Mouse (Mus musculus): ENCODE measurements at regions not wholly inside any gene's neighbourhood (a gene's known extent, or its start where the extent isn't known, plus 50 kb on each side); places are given as distances from the start of the nearest gene placed in this dataset.
A peak's percentile ranks its signal among the peaks of the same experiment; 100 is the strongest.

DNA sequence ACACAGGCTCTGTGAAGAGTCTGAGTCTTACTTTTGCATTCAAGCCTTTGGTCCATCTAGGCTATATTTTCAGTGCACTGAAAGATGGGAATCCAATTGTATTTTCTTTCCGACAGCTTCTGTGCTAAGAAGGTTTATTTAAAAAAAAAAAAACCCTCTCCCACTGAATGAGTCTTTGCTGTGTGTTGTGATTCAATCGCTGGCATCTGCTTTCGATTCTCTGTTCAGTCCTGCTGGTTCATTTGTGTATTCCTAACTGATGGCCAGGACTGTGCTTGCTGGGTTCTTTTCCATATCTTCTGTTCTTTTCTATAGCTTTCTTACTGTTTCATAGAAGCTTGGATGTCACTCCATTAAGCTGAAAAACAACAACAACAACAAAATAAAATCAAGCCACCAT, 132.9 kb downstream of the Tex36 start:
- no peak for DNase-seq

GRCm38 (mm10) chr7:133468346-133468745, 133.6 kb downstream of the Tex36 start:
- no peak for DNase-seq

DNA sequence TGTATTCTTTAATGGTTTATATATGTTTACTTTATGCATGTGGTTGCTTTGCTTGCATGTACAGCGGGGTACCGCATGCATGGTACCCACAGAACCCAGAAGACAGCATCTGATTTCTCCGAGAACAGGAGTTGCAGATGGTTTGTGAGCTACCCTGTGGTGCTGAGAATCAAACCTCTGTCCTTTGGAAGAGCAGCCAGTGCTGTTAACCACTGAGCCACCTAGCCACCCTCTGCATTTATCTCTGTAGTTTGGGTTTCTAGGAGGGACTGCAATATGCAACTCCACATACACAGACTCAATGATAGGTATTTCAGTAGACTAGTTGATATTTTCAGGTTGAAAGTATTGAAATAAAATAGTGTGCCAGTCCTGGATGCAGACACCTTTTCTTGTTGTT, 134.4 kb downstream of the Tex36 start:
- DNase-seq, result no peak

DNA sequence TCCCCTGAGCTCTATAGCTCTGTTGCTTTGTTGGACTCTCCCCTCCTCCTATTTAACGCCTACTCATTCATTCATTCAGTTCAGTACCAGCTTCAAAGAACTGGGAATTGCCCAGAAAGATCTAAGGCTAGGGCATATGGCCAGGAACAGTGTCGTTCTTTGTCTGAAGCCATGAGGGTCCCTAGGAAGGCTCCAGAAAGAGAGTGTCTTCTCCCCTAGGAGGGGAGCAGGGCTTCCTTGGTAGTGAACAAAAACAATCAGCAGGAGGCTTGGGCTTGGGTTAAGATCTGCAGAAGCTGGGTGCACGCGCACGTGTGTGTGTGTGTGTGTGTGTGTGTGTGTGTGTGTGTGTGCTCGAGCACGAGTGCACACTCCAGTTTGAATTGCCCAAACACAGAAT, 142.7 kb downstream of the Tex36 start:
- DNase-seq, result no peak

DNA sequence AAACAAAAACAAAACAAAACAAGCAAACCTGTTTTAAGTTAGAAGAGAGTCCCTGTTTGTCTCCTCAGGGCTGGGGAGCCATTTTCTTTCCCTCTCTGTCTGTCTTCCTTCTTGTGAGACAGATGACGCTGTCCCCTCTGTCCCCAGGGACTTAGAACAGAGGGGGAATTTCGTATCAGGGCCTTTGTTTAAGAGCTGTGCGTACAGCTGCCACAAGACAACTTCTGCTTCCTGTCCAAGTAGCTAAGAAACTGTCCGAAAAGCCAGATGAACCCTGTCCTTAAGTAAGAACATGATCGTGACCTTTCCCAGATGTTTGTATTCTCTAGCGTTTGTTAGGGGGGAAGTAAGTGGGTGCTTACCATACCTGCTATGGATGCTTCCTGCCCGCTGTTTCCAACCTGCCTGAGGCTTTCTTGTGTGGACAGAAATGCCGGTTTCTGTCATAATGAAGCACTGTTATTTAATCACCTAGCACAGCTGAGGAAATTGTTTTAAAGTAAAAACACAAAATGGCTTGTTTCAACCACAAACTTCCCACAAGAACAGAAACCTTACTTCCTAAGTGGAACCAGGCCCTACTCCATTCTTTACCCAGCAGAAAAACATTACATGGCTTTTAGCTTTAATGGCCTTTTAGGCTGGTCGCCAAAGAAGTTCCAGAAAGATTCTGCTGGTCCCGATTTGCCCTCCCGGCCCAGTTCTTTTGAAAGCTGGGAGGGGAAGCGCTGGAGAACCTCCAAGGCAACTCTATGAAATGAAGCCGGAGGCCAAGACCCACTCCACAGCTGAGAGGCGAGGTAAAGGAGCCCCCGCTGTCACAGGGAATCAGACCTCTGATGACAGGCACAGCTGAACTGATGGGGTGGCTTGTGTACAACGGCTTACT, 144.3 kb downstream of the Tex36 start:
- no peak for DNase-seq

- no peak for DNase-seq
Observed at GRCm38 (mm10) chr7:133450246-133450645, 151.7 kb downstream of the Tex36 start.

DNA sequence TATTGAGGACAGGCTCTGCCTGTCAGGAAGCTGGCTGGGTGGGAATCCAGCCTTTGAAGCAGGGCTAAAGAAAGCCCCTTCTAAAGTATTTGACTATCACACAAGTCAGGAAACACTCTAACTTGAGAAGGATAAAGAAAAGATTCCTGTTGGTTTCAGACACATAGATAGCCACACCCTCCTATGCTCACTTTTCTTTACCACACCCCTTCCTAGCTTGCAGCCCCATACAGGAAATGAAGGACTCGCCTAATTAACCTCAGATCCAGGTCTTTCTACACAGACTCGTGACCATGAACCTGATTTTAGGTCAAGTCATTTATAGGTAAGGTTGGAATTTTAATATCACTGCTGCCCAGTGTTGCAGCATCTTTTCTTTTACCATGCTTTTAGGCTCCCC, 154.9 kb downstream of the Tex36 start:
- DNase-seq, result no peak

DNA sequence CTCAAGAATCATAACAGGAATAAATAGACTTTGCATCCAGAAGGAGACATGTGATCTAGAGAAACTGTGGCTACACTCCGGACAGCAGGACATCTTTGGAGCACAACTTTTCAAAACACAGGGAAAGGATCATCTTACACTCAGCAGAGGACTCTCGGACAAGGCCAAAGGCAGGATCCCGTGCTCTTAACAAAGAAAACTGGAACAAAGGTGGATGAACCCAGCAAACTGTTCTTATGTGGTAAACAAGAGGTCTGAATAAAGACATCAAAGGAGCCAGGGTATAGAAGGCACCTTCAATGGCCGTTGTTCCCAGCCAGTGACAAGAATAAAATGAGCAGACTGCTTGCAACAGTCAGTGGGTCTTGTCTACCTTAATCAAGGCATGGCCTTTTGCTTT, 160.3 kb downstream of the Tex36 start:
- no peak for DNase-seq

GRCm38 (mm10) chr7:133441169-133441568, 160.8 kb downstream of the Tex36 start:
- no peak for DNase-seq

DNA sequence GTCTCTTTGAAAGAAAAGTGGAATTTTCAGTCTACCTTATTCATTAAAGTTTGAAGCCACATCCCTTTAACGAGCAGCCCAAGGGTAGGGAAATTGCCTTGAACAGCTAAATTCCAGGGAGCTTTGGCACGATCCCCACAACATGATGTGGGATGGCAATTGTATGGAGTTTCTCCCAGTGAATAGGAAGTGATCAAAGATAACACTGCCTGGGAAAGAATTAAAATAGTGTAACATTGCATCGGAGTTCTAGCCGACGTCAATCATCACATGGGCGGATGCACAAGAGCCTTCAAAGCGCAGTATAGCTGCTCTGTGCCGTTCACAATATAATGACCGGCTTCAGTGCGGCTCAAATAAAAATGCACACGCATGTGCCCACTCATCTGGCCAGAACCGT, 161.2 kb downstream of the Tex36 start:
- DNase-seq, result no peak

DNA sequence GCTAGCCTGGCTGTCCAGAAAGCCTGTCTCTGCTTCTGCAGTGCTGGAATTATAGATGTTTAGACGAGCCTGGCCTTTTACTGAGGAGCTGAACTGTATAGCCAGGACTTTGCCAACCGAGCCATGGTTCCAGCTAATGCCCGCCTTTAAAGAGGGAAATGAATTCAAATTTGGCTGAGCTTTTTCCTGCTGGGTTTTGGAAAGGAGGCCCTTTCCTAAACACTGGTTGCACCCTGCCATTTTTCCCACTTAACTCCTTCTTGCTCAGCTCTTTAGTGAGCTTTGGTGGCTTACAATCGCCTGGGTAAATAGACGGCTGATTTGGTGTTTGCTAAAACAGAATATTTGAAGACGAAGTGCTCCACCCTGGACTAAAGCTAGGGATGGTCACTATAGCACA, 161.9 kb downstream of the Tex36 start:
- no peak for DNase-seq

GRCm38 (mm10) chr7:133438631-133439030, 163.3 kb downstream of the Tex36 start:
- peak; percentile 62 for DNase-seq

DNA sequence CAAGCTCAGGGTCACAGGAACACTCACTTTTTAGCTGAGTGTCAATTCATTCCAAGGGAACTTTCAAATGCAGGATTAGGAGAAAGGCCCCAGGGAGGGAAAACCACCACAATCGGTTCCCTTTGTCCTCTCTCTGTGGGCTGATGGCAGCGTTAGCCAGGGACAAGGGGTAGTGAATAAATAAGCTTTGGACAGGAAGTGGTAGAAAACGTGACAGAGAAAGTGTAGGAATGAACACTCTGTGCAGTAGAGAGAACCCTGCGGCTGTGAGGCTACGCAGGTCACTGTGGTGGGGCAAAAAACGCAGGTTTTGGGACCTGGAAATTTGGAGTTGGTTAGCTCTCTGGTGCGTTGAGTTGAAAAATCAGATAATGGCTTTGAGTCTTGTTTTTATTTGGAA, 164.1 kb downstream of the Tex36 start:
- no peak for DNase-seq

GRCm38 (mm10) chr7:133435596-133436357, 166.2 kb downstream of the Tex36 start:
- peak; percentile 24 for DNase-seq

- no peak for DNase-seq
Observed at GRCm38 (mm10) chr7:133434027-133434820, 167.7 kb downstream of the Tex36 start.

- DNase-seq, result no peak
Observed at GRCm38 (mm10) chr7:133432343-133432742, 169.6 kb downstream of the Tex36 start.

DNA sequence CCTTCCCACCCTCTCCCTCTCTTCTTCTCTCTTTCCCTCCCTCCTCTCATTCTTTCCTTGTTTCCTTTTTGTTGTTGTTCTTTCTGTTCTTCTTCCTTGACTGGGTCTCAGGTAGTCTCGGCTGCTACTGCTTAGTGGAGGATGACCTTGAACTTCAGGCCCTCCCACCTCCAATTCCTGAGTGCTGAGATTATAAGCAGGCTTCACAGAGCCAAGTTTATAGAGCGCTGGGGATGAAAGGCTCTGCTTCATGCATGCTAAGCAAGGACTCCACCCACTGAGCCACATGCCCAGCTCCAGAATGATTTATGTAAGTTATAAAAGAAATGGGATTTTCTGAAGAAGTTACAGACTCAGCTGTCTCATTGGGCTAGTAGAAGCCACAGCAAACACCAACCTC, 199.9 kb downstream of the Tex36 start:
- no peak for DNase-seq

GRCm38 (mm10) chr7:133400691-133401090, 201.3 kb downstream of the Tex36 start:
- no peak for DNase-seq

DNA sequence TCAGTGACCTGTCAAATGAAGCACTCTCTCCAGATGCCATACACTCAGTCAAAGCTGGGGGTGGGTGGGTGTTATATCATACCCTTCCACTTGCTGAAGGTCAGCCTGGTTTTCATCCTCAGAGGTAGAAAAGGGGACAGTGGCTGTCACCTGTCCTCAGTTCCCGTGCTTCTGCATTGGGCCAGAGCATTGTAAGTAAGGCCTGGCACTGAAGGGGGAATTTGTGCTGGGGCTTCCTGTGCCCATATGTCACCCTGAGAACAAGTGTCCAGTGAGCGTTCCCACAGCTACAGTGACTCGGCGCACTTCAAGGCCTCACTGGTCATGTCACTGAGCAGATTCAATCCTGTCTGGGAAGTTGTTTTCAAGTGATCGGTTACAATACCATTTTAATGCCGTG, 213.2 kb downstream of the Tex36 start:
- no peak for DNase-seq

GRCm38 (mm10) chr7:133382032-133382712, 219.8 kb downstream of the Tex36 start:
- DNase-seq, result peak; percentile 12

- DNase-seq, result no peak
Observed at GRCm38 (mm10) chr7:133379373-133379772, 222.6 kb downstream of the Tex36 start.

GRCm38 (mm10) chr7:133378338-133378737, 223.6 kb downstream of the Tex36 start:
- no peak for DNase-seq

Data from adrenal gland, postnatal 14 days (tissue).